Mouse (Mus musculus): ENCODE measurements around the gene Def6. TPM values are rescaled to one million over a fixed set of nuclear protein-coding genes. Genes with fewer than 3 reads are reported as not detected.

Gene Def6
- total and polyA plus RNA-seq, 3 experiments = 31.3 to 81.8 (median 53.6) TPM

DNA sequence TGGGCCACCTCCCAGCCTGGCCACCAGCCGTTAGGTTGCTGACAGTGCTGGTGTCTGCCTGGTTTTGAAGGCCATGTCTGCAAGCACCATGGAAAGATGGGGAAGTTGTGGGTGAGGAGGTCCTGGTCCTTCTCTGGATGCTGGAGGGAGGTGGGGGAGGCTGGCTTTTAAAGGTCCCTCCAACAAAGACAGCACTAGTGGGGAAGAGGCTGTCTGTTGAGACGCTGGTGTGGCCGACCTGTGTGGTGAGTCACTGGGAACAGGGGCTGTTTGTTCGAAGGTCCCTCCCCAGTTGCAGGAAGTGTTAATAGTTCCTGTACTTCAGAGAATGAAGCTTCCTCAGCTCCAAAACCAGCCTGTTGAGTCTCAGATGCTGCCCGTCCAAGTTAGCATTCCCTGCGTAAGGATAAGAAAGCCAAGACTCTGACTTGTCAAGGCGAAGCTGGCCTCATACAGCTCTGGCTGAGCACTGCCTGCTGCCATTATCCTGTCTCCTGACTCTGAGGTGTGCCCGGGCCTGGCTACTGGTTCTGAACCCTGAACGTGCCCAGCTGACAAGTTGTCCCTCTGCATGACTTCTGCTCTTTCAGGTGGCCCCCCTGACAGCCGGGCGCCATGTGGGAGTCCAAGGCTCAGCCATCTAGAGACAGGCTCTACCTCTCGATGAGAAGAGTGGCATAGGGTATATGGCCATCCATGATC lies 44.2 kb downstream of the Def6 start:
- Histone ChIP-seq H3K4me1 (ENCODE audit: control insufficient read depth in 1 of 2, insufficient read depth in 2 of 2) (peaks cover 24 to 63% of the 10 kb centered on the region in 2 experiments), H3K9me3 (replicated peaks; ENCODE audit: low read length) (no peaks in the 10 kb centered on the region), H3K27ac (ENCODE audit: insufficient read depth, low read depth) (no peak overlapping the region), H3K9ac (ENCODE audit: insufficient read depth, low read depth) (no peak overlapping the region), H3K4me3 (replicated peaks in 1 of 3; ENCODE audit: low read depth in 2 of 3, low read length in 2 of 3, poor library complexity in 1 of 3) (no peak overlapping the region), H3K4me2 (ENCODE audit: insufficient read depth, low read depth, poor library complexity, severe bottlenecking) (no peak overlapping the region), H3K36me3 (replicated peaks in 1 of 2; ENCODE audit: control insufficient read depth in 1 of 2, insufficient read depth in 1 of 2, low read length in 1 of 2) (peaks cover 0 to 50% of the 10 kb centered on the region in 2 experiments), H3K79me2 (replicated peaks; ENCODE audit: control insufficient read depth, extremely low read depth, insufficient read depth, poor library complexity, severe bottlenecking) (no peaks in the 10 kb centered on the region), H3K27me3 (replicated peaks) (no peaks in the 10 kb centered on the region)
- dilution Hi-C loops (cut with MboI; ENCODE audit: extremely low pct_ligation_motif_present, extremely low pct_unique_long_range_greater_than_20kb, low sequenced_read_pairs) (no loop called here), in situ Hi-C loops (cut with MboI; ENCODE audit: low pct_ligation_motif_present, low pct_unique_long_range_greater_than_20kb, low sequenced_read_pairs) (no loop called here)
- DNase-seq (ENCODE audit: extremely low read depth) = no peak
- TF ChIP-seq UBTF (IDR thresholded peaks at IDR 0.05; ENCODE audit: low read depth, low read length) (no peak), ZC3H11A (IDR thresholded peaks at IDR 0.05; ENCODE audit: low read depth, low read length) (no peak), MXI1 (IDR thresholded peaks at IDR 0.05; ENCODE audit: low read depth, low read length) (no peak), CTCF (conservative IDR thresholded peaks at IDR 0.05 in 1 of 2, IDR thresholded peaks at IDR 0.05 in 1 of 2; ENCODE audit: low read depth in 2 of 2, low read length in 2 of 2) (no peak), NELFE (IDR thresholded peaks at IDR 0.05; ENCODE audit: low read depth, low read length) (no peak), GABPA (IDR thresholded peaks at IDR 0.05; ENCODE audit: insufficient replicate concordance, low read depth, low read length) (no peak), CHD2 (IDR thresholded peaks at IDR 0.05; ENCODE audit: low read length) (no peak), POLR2AphosphoS2 (IDR thresholded peaks at IDR 0.05; ENCODE audit: low read depth, low read length) (no peak), BHLHE40 (IDR thresholded peaks at IDR 0.05; ENCODE audit: low read depth, low read length) (no peak), ZKSCAN1 (IDR thresholded peaks at IDR 0.05; ENCODE audit: borderline replicate concordance, low read depth, low read length) (no peak), KAT2A (IDR thresholded peaks at IDR 0.05; ENCODE audit: insufficient replicate concordance, low read length) (no peak), IRF4 (IDR thresholded peaks at IDR 0.05; ENCODE audit: low read depth, low read length) (no peak), JUN (IDR thresholded peaks at IDR 0.05; ENCODE audit: insufficient read depth, low read depth, low read length) (no peak), ZMIZ1 (IDR thresholded peaks at IDR 0.05; ENCODE audit: low read depth, low read length) (no peak), RCOR1 (conservative IDR thresholded peaks at IDR 0.05; ENCODE audit: low read depth, low read length) (no peak)

DNA sequence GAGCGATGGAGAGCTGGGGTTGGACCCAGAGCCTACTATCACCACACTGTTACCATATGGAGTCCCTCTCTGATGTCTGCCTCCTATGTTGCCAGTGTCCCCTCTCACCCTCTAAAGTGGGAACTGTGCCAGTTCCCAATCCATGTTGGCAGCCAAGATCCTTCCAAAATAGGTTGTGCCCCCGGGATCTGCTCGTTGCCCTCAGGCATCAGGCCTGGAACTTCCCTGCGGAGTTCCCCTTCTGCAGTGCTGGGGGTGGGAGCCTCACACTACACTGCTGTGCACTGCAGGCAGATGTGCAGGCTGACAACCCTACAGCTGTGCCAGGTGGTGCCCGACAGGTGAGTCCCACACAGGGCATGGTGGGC lies 44.7 kb downstream of the Def6 start:
- in situ Hi-C loops (cut with MboI; ENCODE audit: low pct_ligation_motif_present, low pct_unique_long_range_greater_than_20kb, low sequenced_read_pairs) = no loop called here
- no peak overlapping the region for H3K4me2 ChIP-seq (ENCODE audit: insufficient read depth, low read depth, poor library complexity, severe bottlenecking)
- no peak overlapping the region for H3K9ac ChIP-seq (ENCODE audit: insufficient read depth, low read depth)
- no peaks in the 10 kb centered on the region for H3K9me3 ChIP-seq (replicated peaks; ENCODE audit: low read length)
- H3K27me3 ChIP-seq (replicated peaks) = no peaks in the 10 kb centered on the region
- H3K4me3 ChIP-seq (replicated peaks in 1 of 3; ENCODE audit: low read depth in 2 of 3, low read length in 2 of 3, poor library complexity in 1 of 3) = no peak overlapping the region
- DNase-seq (ENCODE audit: extremely low read depth) = no peak
- no peaks in the 10 kb centered on the region for H3K79me2 ChIP-seq (replicated peaks; ENCODE audit: control insufficient read depth, extremely low read depth, insufficient read depth, poor library complexity, severe bottlenecking)
- H3K36me3 ChIP-seq (replicated peaks in 1 of 2; ENCODE audit: control insufficient read depth in 1 of 2, insufficient read depth in 1 of 2, low read length in 1 of 2) = peaks cover 0 to 47% of the 10 kb centered on the region in 2 experiments
- no peak overlapping the region for H3K27ac ChIP-seq (ENCODE audit: insufficient read depth, low read depth)
- H3K4me1 ChIP-seq (ENCODE audit: control insufficient read depth in 1 of 2, insufficient read depth in 2 of 2) = peaks cover 26 to 63% of the 10 kb centered on the region in 2 experiments
- TF ChIP-seq ZMIZ1 (IDR thresholded peaks at IDR 0.05; ENCODE audit: low read depth, low read length) (no peak), TCF12 (IDR thresholded peaks at IDR 0.05; ENCODE audit: low read depth, low read length) (peak; percentile 62), EP300 (IDR thresholded peaks at IDR 0.05; ENCODE audit: low read length) (0 out of 2 replicates have a peak, but pooled peaks have one; percentile 22)
- dilution Hi-C loops (cut with MboI; ENCODE audit: extremely low pct_ligation_motif_present, extremely low pct_unique_long_range_greater_than_20kb, low sequenced_read_pairs) = no loop called here
